Mouse (Mus musculus): ENCODE measurements around the gene Zfp239. TPM values are rescaled to one million over a fixed set of nuclear protein-coding genes. Genes with fewer than 3 reads are reported as not detected.
"Not testable (repeated sequence)": the region's sequence is repeated elsewhere in the genome, so short reads cannot be mapped to it uniquely, and the experiment has no call there.

The Zfp239 gene
- total RNA-seq (2021), result 1 to 10 TPM; 2.3 to 3.3 TPM
- long read RNA-seq, experiment 1, partial matches to known transcripts, result 1 of 4 reads
- long read RNA-seq, experiment 1, other reads (novel, unspliced or antisense), result 3 of 4 reads
- long read RNA-seq, experiment 2, partial matches to known transcripts, result 0 of 1 reads
- long read RNA-seq, experiment 2, other reads (novel, unspliced or antisense), result 0 of 1 reads

DNA sequence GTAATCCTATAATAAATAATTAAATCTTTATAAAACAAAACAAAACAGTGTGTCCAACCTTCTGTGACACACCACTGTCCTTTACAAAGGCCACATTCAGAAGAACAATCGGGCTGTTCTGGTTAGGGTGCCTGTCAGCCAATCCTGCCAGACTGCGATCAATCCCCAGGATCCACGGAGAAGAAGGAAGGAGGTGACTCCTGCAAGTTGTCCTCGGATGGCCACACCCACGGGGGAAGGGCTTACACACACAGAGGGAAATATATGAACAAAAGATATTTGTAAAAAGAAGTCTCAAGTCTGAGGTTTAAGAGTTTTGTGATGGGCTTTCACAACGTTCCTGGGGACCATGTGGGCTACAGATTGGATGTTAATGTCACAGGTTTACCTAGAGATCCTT, at the start of gene Zfp239:
Gene Zfp239 (plus strand): TSS at position 253 of the 400 bp plus-strand sequence.
- peak; percentile 29 to 43 for DNase-seq

DNA sequence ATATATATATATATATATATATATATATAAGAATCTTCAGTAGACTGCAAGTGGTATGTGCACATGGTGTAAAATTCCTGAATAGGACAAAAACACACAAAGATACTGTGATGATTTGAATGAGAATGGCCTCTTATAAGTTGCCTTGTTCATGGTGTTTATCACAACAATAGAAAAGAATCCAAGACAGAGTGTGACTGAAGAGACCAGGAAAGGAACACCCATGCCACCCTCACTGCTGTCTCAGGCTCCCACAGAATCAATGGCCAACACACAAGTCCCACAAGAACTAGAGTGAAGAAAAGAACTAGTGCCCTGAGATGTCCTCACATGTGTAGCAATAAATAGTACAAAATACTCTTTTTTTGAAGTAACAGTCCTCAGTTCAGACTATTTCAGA, 47.2 kb upstream of the Zfp239 start:
- DNase-seq, result no peak

DNA sequence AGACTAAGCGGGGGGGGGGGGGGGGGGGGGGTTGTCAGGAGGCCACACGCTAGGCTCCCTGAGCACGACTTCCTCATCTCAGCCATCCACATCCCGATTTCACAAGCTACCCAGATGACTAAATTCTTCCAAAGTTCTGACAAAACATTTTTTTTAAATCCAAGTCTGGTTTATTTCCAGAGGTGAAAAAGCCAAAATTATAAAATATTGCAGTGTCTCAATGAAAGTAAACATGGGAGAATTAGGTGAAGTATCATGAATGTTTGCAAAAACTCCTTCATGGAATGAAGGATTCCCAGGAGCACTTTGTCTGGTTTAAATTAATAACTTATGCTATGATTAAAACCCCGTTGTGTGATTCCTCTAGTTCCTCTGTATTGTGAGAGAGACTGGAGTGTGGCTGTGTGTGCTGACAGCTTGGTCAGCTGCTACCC, 44.8 kb upstream of the Zfp239 start:
- no peak for DNase-seq

DNA sequence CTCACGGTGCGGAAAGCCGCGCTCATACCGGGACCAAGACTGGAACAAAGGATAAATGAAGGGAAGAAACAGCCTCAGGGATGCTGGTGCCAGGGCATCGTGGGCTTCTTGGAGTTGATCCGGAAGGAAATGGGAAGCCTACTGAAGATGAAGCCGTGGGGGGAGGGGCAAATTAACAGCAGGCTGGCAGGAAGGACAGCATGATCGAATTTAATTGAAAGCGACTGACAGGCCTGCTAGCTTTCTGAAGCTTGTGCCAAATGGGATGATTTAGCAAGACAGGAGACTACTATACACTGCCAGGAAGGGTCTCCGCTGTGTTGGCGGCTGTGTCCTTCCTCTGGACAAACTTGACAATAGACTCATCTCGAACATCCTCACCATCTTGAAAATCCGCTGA, 41.6 kb upstream of the Zfp239 start:
- DNase-seq, result no peak

- DNase-seq, result peak; percentile 67 to 82
Measured at GRCm38 (mm10) chr6:117825369-117825768, 36.5 kb upstream of the Zfp239 start.

DNA sequence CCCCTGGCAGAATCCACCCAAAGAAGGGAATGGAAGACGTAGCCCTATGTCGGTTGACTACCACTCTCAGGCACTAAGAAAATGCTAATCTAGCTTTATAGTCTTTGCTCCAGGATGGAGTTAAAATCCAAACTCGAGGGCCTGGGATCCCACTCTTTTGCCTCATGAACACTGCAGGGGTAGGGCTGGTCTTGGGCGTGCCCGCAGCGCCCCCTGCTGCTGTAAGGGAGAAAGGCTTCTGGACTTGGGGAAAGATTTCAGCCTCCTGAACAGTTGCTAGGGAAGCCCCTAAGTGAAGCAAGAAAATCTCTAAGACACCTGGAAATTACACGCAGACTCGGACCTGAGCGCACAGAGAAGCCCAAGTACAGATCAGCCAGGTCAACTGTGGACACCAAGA, 33.6 kb upstream of the Zfp239 start:
- DNase-seq, result peak; percentile 69 to 80

DNA sequence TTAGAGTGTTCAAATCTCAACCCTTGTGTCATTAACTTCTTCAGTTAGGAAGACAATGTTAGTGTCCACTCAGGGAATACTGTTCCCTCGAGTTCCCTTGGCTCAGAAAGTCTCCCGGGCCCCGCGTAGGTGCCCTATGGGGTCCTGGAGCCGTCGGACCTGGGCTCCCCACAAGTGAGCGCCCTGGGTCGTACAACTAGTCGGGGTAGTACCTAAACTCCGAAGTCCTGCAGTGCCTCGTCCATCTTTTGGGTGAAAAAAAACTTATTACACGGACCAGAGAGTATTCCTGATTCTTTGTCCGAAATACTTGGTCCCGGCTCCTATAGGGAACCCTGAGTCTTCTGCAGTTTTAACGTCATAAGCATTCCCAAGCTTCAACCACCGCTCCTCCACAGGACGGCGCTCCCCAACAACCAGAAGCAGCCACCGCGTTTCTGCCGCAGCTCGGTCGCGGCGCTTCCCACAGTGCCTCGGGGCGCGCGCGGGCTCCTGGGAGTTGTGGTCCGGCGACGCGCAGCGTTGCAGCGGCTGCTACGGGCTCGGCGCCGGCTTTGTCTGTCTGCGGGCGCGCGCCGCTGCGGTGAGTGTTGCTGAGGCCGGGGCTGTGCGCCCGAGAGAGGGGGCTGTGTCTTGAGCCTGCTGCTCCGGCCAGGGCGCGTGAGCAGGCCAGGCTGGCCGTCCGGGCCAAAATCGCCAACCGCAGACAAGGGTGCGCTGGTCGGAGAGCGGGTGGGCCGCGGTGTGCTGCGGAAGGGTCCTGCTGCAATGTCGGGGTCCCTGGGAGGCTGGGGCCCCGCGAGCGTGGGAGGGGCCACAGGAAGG, 21.0 kb upstream of the Zfp239 start, which contains the start of gene Zfp637:
Gene Zfp637 (plus strand): TSS at position 495 of the 825 bp plus-strand sequence.
- peak; percentile 96 to 97 for DNase-seq

GRCm38 (mm10) chr6:117841511-117841955, 20.4 kb upstream of the Zfp239 start:
- no peak for DNase-seq

GRCm38 (mm10) chr6:117844597-117844996, 17.3 kb upstream of the Zfp239 start:
- no peak for DNase-seq

- DNase-seq, result not testable (repeated sequence)
Measured at GRCm38 (mm10) chr6:117846671-117847070, 15.2 kb upstream of the Zfp239 start.

GRCm38 (mm10) chr6:117847772-117848171, 14.1 kb upstream of the Zfp239 start:
- DNase-seq, result no peak

DNA sequence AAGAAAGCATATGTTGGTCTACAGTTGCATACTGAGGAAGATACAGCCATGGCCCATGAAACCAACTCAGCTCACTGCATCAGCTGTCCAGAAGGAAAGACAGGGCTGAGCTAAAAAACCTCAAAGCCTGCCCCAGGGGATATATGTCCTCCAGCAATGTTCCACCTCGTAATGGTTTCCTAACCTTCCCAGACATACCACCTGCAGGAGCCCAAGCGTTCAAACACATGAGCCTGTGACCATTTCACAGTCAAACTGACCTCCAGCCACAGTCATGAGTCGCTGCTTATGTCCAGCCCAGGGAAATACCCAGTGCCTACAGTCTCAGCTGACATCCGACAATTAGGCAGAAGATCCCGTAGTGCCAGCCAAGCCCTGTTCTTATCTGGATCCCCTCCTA, 13.3 kb upstream of the Zfp239 start:
- no peak for DNase-seq

GRCm38 (mm10) chr6:117851747-117852146, 10.2 kb upstream of the Zfp239 start:
- no peak for DNase-seq

DNA sequence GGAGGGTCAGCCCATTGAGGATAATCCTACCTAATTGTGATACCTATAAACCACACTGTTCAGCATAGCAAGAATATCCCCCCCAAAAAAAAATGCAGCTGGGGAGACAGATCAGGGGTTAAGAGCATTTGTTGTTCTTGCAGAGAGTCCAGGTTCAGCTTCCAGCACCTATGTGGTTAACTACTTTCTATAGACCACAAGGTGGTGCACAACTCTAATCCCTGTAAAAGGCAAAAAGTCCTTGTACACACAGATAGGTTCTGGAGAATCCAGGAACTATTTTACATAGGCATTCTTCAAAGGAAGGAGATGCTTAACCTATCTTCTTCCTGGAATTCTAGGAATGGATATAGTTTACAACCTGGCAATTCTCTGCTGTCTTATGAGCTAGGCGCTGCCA, 3.9 kb upstream of the Zfp239 start:
- no peak for DNase-seq

DNA sequence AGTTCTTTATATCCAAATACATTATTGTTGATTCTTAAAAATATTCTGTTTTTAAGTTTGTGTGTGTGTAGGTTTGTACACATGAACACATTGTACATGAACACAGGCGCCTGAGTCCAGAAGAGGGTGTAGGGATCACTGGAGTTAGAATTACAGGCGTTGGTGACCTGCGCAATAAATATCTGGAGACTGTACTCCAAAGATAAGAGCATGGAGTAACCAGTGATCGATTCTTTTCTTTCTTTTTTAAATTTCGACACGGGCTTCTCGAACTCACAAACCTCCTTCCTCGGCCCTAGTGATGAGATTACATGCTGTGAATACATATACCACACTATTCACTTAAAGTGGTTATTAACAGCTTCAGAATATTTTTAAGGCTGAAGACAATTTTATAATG, 565 bp downstream of the Zfp239 start:
- DNase-seq, result no peak

DNA sequence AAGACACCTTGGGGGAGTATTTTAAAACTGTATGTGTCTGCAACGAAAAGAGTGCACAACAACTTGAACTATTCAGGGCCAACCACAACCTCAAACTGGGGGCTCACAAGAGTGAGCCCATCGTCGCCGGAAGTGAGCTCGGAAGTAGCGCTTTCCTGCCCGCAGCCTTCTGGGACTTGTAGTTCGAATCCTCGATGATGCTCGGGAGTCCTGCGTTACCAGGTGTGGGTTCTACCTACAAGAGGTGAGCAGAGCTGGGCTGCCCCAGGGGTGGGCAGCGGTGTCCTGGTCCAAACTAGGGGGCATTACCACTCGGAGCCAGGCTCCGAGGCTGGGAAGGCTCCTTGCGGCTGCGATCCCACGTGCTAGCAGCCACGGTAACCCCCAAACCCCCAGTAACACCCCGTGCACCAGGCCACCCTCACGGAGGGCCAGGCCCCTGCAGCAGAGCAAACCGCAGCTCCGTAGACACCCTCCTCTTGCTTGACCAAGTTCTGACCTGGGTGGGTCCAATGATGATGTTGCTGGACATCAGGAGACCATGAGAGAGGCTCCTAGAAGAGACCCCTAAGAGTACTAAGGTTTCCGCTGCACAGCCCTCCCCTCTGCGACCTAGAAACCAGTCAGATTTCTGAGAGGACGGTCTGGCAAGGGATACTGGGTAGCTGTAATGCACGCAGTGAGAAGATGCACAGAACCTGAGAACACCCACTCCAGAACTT, 1.2 kb downstream of the Zfp239 start:
- peak; percentile 49 to 77 for DNase-seq

- no peak for DNase-seq
Measured at GRCm38 (mm10) chr6:117863751-117864150, 1.9 kb downstream of the Zfp239 start.

DNA sequence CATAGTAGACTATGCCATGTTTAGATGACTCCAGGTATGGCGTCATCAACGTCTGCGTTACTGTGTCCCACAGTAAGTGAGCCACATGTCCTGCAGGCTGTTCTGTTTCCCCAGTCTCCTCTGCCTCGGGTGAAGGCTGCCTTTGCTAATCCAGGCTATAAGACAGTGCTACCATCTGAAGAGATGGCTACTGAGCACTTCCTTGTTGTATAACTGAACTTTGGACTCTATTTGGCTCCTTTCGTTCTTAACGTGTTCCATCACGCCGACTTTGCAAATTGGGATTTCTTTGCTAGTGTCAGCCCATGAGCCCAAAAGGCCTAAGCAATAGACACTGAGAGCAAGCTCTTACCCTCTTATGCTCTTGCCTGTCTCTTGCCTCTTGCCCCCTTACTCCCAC, 6.3 kb downstream of the Zfp239 start:
- no peak for DNase-seq

- no peak for DNase-seq
Measured at GRCm38 (mm10) chr6:117871034-117871433, 9.1 kb downstream of the Zfp239 start.

DNA sequence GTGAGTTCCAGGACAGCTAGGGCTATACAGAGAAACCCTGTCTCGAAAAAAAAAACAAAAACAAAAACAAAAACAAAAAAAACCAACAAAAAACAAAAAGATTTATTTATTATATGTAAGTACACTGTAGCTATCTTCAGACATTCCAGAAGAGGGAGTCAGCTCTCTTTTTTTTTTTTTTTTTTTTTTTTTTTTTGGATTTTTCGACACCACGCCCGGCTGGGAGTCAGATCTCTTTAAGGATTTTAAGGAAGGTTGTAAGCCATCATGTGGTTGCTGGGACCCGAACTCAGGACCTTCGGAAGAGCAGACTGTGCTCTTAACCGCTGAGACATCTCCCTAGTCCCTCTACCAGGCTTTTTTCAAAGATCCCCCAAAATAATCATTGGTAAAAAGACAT, 11.6 kb downstream of the Zfp239 start:
- not testable (repeated sequence) for DNase-seq

DNA sequence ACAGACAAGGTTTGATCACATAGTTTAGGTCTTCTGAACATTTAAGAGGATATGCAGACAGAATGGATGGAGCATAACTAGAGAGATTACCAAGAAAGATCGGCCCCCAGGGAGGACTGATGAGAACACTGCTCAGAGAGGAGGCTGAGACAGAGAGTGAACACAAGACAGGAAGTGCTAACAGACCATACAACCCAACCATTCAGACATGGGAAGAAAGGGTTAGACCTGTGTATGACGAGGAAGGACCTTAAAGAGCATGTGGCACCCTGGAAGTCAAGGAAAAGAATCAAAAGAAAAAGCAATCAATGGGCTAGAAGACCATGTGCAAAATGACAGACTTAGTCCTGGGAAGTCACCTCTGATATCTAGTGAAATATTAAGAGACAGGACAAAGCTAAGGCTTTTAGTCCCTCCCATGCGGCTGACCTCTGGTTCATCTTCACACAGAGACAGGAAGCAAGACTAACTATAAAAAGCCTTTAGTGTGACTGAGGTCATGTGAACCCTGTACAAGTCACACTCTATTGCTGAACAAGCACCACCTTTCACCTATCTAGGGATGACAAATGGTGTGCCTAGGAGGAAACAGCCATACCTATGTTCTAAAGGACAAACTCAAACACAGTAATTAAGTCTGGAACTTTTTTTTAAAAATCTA, 12.9 kb downstream of the Zfp239 start:
- no peak for DNase-seq

DNA sequence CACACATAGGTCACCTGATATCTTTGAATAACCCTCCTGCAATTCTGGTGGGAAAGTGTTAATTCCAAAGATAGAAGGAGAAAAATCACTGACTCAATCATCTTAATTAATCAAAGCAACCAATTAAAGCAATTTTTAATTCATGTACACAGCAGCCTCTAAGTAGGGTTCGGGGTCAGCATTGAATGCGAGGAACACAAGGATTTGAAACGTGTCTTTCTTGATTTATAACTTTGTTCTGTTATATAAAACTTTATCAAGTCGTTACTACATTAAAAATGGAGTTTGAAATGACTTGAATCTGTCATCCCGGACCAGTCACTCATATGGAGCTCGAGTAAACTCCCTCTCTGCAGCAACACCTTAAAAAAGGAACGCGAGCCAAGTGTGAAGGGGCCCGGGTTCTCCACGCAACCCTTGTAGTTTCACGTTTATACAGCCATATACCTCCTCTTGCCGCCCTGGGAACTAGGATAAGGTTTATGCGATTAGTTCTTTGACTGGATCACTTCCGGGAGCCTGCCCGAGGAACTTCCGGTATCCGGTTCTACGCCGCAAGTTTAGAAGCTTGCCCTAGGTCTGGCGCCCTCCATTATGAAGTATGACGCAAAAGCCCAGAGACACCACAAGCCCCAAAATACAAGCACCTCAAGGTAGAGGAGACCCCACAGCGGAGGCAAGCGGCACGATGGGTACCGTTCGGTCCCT, 17.0 kb downstream of the Zfp239 start:
- DNase-seq, result peak; percentile 89

Data from adrenal gland, postnatal 36 days (tissue).